Mouse (Mus musculus) liver, adult 2 months (tissue): ENCODE data around the gene Uimc1. TPM values are rescaled to one million over a fixed set of nuclear protein-coding genes. Genes with fewer than 3 reads are reported as not detected.

ENCODE experiments used
- DNase-seq: peaks from one replicate; pipeline ENCODE4 v3.0.0-alpha.2; 2011; ENCODE audit warnings: low read depth, low spot score; ENCODE audit errors: extremely low read depth
- H3K27ac ChIP-seq: fragments of 200-500 bp; replicated peaks from 2 replicates; pipeline ENCODE4 v1.5.1; 2012; ENCODE audit warnings: low read depth, mild to moderate bottlenecking, control low read depth, inconsistent platforms, low read length; ENCODE audit not compliant: insufficient read depth
- H3K27me3 ChIP-seq: fragments of 200-500 bp; 2 replicates; pipeline ENCODE4 v1.6.1; 2012; ENCODE audit warnings: mild to moderate bottlenecking, moderate library complexity, low read length, inconsistent platforms; ENCODE audit not compliant: control insufficient read depth, insufficient read depth
- H3K36me3 ChIP-seq: fragments of 200-500 bp; 2 replicates; pipeline ENCODE4 v1.6.1; 2012; ENCODE audit warnings: low read length, inconsistent platforms; ENCODE audit not compliant: control insufficient read depth, insufficient read depth
- H3K4me1 ChIP-seq: fragments of 200-500 bp; 2 replicates; pipeline ENCODE4 v1.6.1; 2011; ENCODE audit warnings: low read length; ENCODE audit not compliant: control insufficient read depth, insufficient read depth
- H3K4me3 ChIP-seq: fragments of 200-500 bp; 2 replicates; pipeline ENCODE4 v1.5.1; 2011; ENCODE audit warnings: low read depth, mild to moderate bottlenecking, control low read depth, low read length, moderate library complexity; ENCODE audit not compliant: insufficient read depth
- H3K79me2 ChIP-seq: fragments of 200-500 bp; 2 replicates; pipeline ENCODE4 v1.6.1; 2012; ENCODE audit warnings: inconsistent platforms, mild to moderate bottlenecking, low read length, moderate library complexity; ENCODE audit not compliant: control insufficient read depth, insufficient read depth
- H3K9ac ChIP-seq: fragments of 200-500 bp; 2 replicates; pipeline ENCODE4 v1.6.1; 2012; ENCODE audit warnings: low read depth, mild to moderate bottlenecking, control low read depth, inconsistent platforms, low read length
- CTCF ChIP-seq: fragments of 200-500 bp; IDR thresholded peaks from 2 replicates; pipeline ENCODE4 v1.5.1; 2011; ENCODE audit warnings: low read depth, low read length, control low read depth
- POLR2A ChIP-seq: fragments of 200-500 bp; IDR thresholded peaks from 2 replicates; pipeline ENCODE4 v1.6.1; 2011; ENCODE audit warnings: low read length, control low read depth; ENCODE audit not compliant: insufficient read depth; ENCODE audit errors: extremely low read depth
- WGBS: fragments of 180-500 bp; shearing (Covaris S2); methylation state at CpG from one replicate; pipeline ENCODE4 v1.1.7; 2018; 5-methylcytosine and 5-hydroxymethylcytosine counted together
- polyA plus RNA-seq: library from polyadenylated mRNA; depleted of rRNA; stranded (reverse); fragments of >200 nt; gene quantifications from 2 replicates; pipeline ENCODE4 v1.2.3, GENCODE M21; 2012; rRNA removed
- total RNA-seq: library from RNA; depleted of rRNA; stranded (reverse); fragments of >200 nt; gene quantifications from 2 replicates; pipeline ENCODE4 v1.2.3, GENCODE M21; 2014; rRNA removed

The Uimc1 gene
- total RNA-seq (10.4 and 12.0 TPM in 2 replicates), polyA plus RNA-seq (2.8 and 3.7 TPM in 2 replicates)

DNA sequence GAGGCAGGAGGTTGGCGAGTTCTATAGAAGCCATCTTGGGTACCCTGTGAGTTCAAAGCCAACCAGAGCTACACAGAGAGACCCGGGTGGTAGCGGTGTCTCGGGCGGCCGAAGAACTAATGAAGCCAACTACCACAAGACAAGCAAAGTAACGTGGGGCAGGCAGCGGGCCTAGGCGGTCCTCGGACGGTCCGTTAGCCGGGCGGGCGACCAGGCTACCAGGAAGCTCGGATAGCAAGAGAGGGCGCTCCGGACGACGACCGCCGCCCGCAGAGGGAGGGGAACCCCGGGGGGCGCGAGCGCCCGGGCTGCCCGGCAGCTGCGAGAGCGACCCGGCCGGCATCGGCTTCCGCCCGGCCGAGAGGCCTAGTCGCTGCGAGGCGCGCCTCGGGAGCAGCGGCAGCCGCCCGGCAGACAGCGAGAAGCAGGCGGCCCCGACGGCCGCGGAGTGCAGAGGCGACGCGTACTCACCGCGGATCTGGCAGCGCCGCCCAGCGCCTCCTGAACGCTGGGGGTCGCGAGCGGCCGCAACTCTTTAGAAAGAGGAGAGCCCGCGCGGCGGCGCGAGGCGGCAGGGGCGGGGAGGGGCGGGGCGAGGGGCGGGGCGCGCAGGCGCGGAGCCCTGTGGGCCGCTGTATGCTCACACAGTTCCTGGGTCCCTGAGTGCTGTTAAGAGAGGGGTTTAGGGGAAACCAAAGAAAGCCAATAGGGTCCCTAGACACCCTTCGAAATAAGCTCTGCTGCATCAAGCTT, at the start of gene Uimc1:
Uimc1 (minus strand) TSS at position 575 of the 753 bp plus-strand sequence.
- peak; percentile 71; the same call in 1 of the 2 replicates for TF ChIP-seq POLR2A
- TF ChIP-seq CTCF = peak; percentile 37; the same call in 1 of the 2 replicates
- no peaks in the 10 kb centered on the region for H3K36me3 ChIP-seq
- H3K4me1 ChIP-seq = peaks cover 4% of the 10 kb centered on the region
- H3K9ac ChIP-seq = peak within 1 kb of the TSS; percentile 97
- peaks cover 7% of the 10 kb centered on the region; the same call in 1 of the 2 replicates for H3K79me2 ChIP-seq
- H3K27ac ChIP-seq = peak within 1 kb of the TSS; percentile 65
- peak within 1 kb of the TSS; percentile 63 for H3K4me3 ChIP-seq
- no peaks in the 10 kb centered on the region for H3K27me3 ChIP-seq
- under 1% methylated on average over 80 of the region's 81 CpGs for WGBS
- peak; percentile 44 for DNase-seq

DNA sequence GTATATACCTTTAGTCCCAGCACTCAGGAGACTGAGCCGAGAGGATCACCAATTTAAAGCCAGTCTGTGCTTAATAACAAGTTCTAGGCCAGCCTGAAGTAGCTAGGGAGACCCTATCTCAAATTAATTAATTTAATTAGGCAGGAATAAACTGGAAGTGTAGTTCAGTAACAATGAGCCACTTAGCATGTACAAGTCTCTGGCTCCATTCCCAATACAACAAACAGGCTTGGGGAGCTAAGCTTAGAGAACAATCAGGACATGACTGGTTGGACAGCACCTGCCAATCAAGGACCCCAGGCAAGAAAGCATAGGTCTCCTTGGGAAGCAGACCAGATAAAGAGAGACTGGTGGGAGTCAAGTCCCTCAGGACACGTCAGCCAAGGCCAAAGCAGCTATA, 40.2 kb upstream of the Uimc1 start:
- H3K27ac ChIP-seq = no peak overlapping the region
- H3K79me2 ChIP-seq = no peaks in the 10 kb centered on the region
- TF ChIP-seq CTCF (no peak), POLR2A (no peak)
- DNase-seq = no peak
- no peak overlapping the region for H3K9ac ChIP-seq
- no peak overlapping the region for H3K4me3 ChIP-seq
- no peaks in the 10 kb centered on the region for H3K27me3 ChIP-seq
- H3K4me1 ChIP-seq = no peaks in the 10 kb centered on the region
- no peaks in the 10 kb centered on the region for H3K36me3 ChIP-seq
- 96% methylated on average over 2 of the region's 2 CpGs for WGBS

DNA sequence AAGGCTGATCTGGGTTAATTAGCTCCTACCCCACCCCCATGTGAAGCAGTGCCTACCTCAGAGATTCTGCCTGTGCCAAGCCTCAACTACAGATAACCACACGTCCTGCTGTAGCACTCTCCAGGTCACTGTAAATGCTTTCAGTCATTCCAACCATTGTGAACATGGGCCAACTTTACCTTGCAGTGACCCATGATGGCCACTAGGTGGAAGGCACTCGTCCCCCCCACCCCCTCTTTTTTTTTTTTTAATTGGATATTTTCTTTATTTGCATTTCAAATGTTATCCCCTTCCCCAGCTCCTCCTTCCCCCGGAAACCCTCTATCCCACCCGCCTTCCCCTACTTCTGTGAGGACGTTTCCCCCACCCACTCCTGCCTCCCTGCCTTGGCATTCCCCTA, 35.3 kb upstream of the Uimc1 start:
- peak; percentile 58; the same call in 1 of the 2 replicates for TF ChIP-seq CTCF
- no peak for TF ChIP-seq POLR2A
- Histone ChIP-seq H3K9ac (no peak overlapping the region), H3K4me3 (no peak overlapping the region), H3K27ac (no peak overlapping the region), H3K27me3 (no peaks in the 10 kb centered on the region), H3K79me2 (no peaks in the 10 kb centered on the region), H3K4me1 (no peaks in the 10 kb centered on the region), H3K36me3 (peaks cover 2% of the 10 kb centered on the region)
- 20% methylated on average over 5 of the region's 5 CpGs for WGBS
- DNase-seq = peak; percentile 25

GRCm38 (mm10) chr13:55133448-55133847, 33.3 kb upstream of the Uimc1 start, which contains the start of gene Gm17617:
Gene Gm17617 (minus strand): TSS chr13:55133548.
- TF ChIP-seq POLR2A = no peak
- TF ChIP-seq CTCF = no peak
- Histone ChIP-seq H3K9ac (no peak within 1 kb of the TSS), H3K27ac (no peak within 1 kb of the TSS), H3K4me1 (no peaks in the 10 kb centered on the region), H3K4me3 (no peak within 1 kb of the TSS), H3K27me3 (no peaks in the 10 kb centered on the region), H3K36me3 (peaks cover 7% of the 10 kb centered on the region), H3K79me2 (no peaks in the 10 kb centered on the region)
- DNase-seq = no peak
- WGBS = 98% methylated on average over 2 of the region's 2 CpGs

DNA sequence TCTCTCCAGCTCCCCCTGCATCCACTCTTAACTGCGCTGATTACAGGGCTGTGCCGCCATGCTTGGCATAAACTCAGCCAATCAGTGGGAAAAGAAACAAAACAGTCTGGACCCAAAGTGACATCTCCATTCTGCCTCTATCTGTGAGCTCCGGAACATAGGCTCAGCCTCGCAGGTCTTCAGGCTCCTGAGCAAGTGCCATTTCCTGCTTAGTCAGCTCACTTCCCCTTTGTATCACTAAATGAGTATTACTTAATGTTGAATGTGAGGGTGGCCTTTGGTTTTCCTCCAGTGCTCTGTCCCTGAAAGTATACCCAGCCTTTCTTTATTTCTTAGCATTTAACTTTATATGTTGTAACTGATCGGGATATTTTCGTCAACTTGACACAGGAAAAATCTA, 24.8 kb upstream of the Uimc1 start:
- no peak overlapping the region for H3K9ac ChIP-seq
- TF ChIP-seq POLR2A (no peak), CTCF (no peak)
- H3K27me3 ChIP-seq = no peaks in the 10 kb centered on the region
- WGBS = 76% methylated on average over 6 of the region's 6 CpGs
- peaks cover 14% of the 10 kb centered on the region for H3K36me3 ChIP-seq
- no peak overlapping the region for H3K4me3 ChIP-seq
- H3K4me1 ChIP-seq = peaks cover 2% of the 10 kb centered on the region; the same call in 1 of the 2 replicates
- H3K79me2 ChIP-seq = no peaks in the 10 kb centered on the region
- H3K27ac ChIP-seq = no peak overlapping the region
- no peak for DNase-seq

GRCm38 (mm10) chr13:55114375-55114774, 14.3 kb upstream of the Uimc1 start:
- no peak overlapping the region for H3K27ac ChIP-seq
- no peak for DNase-seq
- TF ChIP-seq POLR2A = no peak
- no peak for TF ChIP-seq CTCF
- no peaks in the 10 kb centered on the region for H3K27me3 ChIP-seq
- H3K9ac ChIP-seq = no peak overlapping the region
- H3K79me2 ChIP-seq = no peaks in the 10 kb centered on the region; the same call in 1 of the 2 replicates
- peaks cover 18% of the 10 kb centered on the region for H3K36me3 ChIP-seq
- no peaks in the 10 kb centered on the region for H3K4me1 ChIP-seq
- no peak overlapping the region for H3K4me3 ChIP-seq
- 81% methylated on average over 6 of the region's 6 CpGs for WGBS
